Mouse (Mus musculus) frontal cortex, adult (tissue): ENCODE measurements around the gene Mafg.

Source experiments
- ATAC-seq: cut with Nextera tagmentation; 2 replicates; pipeline ENCODE4 v1.9.2; 2017; ENCODE audit warnings: mild to moderate bottlenecking, moderate library complexity, mixed read lengths; ENCODE audit not compliant: low TSS enrichment

Gene Mafg

DNA sequence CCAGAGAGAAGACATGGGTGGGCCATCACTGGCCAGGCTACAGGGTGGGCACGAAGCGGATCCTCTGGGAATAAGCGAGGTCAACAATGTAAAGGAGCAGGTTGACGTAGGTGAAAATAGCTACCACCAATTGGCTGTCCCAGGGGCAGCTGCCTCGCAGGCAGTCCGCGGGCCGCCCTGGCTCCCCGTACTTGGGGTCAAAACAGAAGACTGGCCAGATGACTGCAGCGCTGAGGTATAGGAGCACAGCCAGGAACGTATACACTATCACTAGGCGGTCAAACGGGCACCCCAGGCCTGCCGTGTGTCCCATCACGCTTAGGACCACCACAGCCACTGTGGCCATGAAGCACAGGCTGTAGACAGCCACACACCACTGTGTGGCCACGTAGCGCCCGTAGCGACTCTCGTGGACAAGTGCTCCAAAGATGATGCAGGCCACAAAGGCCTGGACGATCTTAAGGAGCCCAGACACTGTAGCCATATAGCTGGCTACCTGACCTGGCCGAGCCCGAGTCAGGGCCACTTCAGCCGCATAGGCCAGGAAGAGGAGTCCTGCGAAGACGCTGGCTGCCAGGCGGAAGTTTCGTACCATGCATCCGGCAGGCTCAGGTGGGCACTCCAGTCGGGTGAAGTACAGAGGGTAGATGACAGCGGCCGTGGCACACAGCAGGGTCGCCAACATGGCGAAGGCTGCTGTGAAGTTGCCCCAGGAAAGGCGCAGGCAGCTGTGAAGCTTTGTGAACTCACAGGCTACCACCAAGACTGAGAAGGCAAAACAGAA, 13.8 kb upstream of the Mafg start:
- no peak for ATAC-seq

DNA sequence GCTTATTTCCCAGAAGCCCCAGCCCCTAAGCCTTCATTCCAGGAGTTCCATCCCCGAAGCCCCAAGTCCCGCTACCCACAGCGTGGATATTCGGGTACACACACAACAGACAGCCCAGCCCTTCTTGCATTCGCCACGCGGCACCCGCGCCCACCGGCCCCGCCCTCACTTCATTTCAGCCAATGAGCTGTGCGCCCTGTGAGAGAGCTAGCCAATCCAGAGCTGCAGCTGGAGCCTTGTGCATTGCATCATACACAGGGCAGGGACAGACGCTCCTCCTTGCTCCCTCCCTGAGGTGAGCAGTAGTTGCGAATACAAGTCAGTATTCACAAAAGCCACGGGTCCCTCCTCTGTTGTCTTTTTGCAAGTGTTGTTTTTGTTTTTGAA, 10.2 kb upstream of the Mafg start, which contains the start of gene Pycr1:
Gene Pycr1 (minus strand): TSS at position 169 of the 387 bp plus-strand sequence.
- peak; percentile 99 for ATAC-seq

DNA sequence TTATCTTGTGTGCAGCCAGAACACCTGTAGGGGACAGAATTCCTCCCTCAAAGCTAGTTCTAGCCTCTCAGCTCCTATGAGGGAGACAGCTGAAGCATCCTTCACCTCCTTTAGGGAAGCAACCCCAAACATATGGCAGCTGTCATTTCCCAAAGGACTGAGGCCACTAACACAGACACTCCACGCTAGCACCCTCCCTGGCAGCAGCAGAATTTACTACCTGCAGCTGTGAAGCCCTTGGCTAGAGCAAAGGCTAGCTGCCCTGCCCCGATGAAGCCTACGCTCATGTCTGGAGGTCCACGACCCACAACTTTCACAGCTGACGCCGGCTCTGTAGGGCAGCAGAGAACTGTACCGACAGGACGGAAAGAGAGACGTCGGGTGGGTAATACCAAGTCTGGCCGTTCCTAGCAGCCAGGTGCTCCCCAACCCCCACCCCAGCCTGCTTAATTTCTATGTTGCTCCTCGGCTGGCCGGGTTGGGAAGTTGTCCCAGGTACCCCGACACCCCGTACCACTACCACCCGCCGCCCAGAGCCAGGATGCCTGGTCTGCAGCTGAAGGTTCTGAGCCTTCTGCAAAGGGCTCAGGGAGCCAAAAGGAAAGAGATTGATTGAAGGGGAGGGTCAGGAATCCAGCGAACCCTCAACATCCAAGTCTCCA, 9.7 kb upstream of the Mafg start:
- ATAC-seq: 0 out of 2 replicates have a peak, but pooled peaks have one; percentile 22

DNA sequence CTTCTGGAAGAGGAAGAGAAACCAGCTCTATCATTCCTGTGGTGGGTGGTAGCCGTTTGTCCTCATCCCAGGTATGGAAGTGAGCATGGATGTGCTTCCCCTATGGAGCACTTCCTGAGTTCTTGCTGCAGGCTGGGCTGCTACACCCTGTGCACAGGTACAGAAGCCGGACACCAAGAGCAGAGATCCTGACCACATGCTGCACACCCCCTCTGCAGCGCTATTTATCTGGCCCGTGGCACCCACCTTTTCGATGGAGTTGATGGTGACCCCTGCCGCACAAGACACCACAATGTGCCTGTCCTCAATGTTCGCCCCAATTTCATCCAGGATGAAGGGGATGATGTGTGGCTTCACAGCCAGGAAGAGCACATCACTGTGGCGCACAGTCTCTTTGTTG, 8.5 kb upstream of the Mafg start:
- ATAC-seq: no peak

DNA sequence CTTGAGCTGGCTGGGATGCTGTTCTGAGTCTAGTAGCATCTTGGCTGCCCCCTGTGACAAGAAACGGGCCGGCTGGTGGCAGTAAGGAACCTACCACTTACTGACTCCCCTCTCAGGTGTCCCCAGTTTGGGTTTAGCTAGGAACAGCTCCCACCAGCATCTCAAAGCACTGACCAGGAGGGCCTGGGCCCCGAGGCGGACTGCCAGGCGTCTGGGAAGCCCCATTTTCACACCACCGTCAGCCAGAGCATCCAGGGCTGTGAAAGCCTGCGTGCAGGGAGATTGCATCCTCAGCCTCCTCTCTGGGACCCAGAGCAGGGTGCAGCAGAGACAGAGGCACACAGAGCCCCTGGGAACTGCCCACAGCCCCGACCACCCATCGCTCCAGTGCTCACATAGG, 7.9 kb upstream of the Mafg start:
- ATAC-seq: no peak

DNA sequence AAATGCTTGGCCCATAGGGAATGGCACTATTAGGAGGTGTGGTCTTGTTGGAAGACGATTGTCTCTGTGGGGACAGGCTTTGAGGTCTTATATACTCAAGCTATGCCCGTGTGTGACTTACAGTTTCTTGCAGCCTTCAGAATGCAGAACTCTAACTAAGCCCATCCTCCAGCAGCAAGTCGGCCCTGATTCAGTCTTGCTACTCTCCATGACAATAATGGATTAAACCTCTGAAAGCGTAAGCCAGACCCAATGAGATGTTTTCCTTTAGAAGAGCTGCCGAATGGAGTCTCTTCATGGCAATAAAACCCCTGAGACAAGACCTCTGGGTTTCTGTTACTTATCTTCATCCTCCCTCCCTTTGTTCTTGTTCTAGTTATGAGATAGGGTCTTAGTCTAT, 1.4 kb upstream of the Mafg start:
- ATAC-seq: no peak

DNA sequence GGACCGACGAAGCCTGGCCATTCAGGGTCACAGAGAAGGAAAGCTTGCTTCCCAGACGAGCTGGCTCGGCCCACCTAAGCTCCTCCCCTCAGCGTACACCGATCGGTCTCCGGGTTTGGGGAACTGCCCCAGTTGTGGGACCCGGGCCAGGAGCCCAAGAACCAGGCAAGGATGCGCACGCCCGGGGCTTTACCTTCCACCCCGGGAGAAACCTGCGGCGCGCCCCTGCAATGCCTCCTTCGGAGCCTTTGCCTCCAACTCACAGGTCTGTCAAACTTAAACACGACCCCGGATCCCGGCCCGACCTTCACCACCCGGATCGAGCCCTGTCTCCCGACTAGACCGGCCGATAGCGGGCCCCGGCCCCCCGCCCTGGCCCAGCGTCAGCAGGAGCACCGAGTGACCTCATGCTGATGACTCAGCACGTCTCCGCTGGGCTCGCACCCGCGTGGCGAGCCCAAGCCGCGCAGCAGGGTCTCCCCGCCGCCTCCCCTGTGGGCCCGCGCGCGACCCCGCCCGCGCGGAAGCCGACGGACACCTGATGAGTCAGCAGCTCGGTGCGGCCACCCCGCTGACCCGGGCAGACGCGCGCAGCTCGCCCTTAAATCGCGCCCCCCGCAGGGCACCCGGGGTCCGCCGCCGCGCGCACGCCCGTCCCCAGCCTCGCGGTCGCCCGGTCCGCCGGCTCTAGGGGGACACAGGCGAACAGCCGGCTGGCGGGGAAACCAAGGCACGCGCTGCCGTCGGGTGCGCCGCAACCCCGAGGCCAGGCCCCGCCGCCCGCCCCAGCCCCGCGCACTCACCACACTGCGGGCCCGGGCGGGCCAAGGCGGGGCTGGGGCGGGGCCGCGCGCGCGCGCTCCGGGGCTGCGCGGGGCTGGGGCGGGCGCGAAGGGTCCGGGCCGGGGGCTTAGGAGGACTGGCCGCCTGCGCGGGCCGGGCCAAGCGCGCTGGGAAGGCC, 561 bp downstream of the Mafg start:
- peak; percentile 34 for ATAC-seq

DNA sequence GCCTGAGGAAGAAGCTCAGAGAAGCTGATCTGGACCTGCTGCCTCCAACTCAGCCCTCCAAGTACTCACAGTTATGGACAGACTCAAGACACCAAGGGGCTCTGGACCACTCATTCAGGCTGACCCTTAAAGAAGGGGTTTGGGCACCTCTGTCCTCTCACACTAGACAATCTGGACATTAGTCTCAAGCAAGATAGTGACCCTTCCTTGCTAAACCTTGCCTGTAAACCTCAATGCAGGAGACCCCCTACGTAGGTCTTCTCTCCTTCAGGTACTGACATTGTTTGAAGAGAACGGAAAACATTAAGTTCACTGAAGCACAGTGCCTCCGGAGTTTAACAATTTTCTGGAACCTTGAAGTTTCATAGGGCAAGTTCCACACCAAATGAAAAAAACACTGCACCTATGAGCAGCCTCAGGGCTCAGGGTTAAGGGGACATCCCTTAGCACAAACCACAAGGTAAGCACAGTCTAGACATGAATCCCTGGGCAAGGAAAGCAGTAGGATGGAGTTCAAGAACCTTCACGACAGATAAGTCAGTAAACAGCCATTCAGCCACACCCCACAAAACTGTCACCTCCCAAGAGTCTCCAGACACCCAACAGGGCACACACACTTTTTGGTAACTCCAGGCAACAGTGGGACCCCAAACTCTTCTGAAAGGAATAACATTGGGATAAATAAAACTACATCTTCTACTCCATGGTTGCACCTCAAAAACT, 1.5 kb downstream of the Mafg start:
- no peak for ATAC-seq

DNA sequence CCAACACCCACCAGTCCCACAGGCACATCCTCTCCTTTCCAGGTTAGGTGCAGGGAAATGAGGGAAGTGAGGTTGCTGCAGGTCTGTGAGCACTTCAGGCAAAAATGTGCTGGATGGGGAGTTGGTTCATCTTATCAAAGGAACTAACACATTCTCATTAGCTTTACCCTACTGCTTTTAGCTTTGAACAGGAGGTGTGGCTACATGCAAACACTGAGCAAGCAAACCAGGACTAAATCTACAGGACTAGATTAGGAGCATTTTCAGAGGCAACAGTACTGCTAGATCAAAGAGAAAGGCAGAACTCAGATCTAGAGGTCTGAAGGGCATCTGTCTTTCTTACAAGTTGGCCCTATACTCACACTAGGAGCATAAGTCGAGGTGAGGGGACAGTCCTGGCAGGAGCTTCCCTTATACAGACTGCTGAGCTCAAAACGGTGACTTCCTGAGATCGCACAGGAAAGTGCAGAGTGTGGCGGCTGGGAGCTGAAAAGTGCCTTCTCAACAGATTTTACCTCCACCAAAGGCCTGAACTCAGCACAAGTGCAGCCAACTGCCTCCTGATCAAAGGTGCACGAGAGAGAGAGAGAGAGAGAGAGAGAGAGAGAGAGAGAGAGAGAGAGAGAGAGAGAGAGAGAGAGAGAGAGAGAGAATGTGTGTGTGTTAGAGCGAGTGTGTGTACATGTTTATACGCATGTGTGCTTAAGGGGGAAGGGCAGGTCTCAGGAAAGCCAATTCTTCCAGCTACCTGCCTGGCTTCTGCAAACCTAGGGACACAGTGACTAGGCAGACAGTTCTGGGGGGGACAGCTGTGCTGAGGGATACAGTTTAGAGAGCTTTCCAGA, 2.3 kb downstream of the Mafg start:
- ATAC-seq: no peak

DNA sequence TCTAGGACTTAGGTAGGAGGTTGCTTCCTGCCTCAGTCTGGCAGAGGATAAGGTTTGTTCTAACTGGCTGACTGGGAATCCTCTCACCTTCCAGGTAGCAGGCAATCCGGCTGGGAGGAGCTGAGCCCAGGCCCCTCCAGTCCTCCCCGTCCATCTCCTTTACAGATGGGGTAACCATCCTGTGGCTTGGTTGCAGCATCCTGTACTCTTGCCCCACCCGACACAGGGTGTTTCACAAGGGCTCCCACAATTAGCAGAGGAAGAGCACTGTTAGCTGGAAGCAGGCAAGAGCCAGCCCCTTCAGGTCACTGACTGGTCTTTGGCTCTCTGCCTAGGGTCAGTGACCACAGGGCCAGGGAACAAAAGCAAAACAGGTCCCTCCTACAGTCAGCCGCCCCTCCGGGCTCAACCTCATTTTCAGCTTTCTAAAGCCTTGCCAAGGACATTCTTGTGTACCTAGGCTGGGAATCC, 3.0 kb downstream of the Mafg start:
- no peak for ATAC-seq

DNA sequence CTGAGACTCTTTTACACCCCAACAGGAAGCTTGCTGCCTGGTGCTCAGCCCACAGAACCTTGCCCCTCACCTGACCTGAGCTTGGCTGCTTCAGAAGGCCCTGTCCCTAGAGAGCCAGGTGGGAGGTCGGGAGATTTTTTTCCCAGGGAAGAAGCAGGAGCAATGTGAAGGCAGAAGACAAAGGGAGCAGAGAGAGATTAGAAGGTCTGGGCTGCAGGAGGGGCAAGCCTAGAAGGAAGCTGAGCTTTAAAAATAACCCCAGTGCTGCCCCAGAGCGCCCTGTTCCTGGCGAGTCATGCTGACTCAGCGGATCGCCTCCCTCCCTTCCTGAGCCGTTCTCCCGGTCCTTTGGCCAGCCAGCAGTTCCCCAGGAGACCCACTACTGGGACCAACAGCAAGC, 3.5 kb downstream of the Mafg start:
- ATAC-seq: no peak

DNA sequence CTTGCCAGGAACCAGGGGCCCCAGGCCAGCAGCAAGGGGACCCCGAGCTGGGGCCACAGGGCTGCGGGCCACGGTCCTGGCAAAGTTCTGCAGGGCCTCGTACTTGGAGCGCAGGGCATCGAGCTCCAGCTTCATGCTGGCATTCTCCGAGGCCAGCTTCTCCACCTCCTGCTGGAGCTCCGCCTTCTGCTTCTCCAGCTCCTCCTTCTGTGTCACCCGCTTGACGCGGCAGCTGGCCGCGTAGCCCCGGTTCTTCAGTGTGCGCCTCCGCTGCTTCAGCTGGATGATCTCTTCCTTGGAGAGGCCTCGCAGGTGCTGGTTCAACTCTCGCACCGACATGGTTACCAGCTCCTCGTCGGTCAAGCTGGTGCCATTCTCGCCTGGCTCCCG, 4.1 kb downstream of the Mafg start:
- ATAC-seq: no peak

DNA sequence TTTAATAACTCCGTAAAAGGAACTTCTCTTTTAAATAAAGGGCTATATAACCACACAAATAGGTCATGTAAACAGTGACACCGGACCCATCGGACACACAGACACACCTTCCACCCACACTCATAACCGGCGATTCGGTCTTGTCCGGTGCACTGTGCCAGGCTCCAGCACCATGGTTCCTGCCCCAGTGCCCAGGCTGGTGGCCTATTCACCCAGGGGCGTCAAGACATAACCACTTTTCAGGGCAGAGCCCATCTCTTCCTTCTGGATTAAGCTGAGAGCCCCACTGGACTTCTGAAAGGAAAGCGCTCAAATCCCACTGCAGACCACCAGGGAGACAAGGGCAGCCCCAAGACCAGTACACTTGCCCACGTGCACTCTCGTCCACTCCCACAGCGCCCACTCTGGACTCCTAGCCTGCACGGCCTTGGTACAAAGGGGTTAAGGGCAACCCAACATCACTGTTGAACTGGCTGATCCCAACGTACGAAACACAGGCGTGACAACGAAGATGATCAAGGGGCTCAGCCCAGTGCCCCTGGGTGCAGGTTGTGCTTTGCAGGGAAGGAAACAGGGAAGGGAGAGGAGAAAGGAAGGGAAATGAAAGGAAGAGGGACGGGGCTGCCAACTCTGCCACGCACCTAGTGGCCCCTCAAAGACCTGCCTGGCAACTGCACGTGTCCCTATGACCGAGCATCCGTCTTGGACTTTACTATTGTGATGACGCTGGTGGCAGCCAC, 4.6 kb downstream of the Mafg start:
- ATAC-seq: no peak

DNA sequence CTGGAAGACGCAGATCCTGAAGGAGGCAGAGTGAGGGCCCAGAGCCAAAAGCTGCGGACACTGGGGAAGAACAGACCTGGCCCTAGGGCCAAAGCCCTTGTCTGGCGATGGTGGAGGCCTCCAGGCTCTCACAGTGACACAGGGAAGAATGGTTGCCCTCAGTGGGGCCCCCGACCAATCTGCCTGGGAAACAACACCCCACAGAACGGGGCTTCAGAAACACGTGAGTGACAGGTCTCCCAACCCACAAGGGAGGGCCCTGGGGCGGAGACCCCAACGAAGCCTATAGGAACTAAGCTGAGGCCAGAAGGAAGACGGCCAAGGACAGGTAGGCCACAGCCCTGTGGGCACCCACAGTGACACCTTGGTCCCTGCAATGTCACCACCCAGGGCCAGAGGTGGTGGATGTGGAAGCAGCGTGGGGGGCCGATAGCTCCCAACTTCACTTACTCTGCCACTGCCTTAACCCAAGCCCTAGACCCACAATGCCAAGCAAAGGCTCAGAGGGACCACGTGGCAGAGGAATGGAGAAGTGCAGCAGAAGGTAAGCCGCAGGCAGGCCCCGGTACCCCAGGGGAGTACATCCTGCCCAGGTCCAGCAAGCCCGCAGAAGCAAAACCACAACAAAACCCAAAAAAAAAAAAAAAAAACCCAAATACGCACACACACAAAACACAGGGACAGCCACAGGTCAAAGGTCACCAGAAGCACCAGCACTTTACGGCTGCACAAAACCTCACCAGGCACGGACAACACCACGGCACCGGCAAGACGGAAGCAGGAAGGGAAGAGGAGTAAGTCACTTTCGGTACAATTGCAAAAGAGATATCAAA, 5.7 kb downstream of the Mafg start:
- ATAC-seq: no peak

DNA sequence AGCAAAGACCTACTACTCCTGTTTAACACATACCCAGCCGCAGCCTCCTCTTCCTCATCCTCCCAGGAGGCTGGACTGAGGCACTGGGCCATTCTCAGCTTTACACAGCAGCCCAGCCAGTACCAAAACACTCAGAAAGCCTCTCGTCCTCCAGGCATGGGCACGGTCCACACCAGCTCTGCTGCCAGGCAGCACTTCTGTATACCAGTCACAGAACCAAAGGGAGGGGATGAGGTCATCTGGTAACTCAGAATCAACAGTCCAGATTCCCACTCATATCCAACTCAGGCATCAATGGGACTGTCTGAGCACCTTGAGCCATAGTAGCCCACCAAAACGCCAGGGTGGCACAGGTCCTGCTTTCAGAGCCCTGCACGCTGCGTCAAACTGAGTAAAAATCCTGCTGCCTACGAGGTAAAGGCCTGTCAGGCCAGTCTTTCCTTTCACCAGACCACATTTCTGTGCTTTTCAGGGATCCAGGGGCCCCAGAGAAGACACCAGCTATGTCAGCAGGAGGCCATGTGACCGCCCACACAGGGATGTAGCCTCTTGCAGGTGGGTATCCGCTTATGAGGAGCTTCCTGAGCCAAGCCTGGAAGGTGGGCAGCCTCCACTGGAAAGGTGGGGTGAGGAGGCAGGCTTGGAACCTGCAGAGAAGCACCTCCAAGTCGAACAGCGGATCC, 6.5 kb downstream of the Mafg start:
- no peak for ATAC-seq

DNA sequence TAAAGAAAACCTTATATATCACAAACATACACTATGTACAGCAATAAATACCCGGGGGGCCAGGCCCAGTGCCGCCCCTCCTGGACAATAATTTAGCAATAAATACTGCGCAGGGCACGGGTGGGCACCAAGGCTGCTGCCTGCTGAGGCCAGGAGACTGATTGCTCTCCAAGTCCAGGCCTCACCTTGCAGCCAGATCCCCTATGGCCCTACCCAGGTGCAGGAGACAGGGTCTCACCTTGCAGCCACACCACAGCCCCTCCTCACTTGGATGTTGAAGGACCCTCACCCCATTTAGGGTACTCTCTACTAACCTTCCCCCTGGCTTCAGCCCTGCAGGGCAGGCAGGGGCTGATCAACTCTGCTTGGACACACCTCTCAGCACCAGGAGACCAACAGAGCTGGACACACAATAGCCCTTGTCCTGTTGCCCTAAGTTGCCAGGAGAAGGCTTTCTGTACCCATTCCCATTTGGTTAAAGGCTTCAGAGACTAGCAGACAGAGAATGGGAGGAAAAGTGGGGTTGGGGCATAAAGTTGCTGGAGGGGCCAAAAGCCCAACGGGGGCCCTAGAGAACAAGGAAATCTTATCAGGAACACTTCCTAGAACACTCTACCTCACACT, 8.1 kb downstream of the Mafg start, which contains the start of gene Sirt7:
Gene Sirt7 (minus strand): TSS at position 89 of the 624 bp plus-strand sequence.
- ATAC-seq: no peak

DNA sequence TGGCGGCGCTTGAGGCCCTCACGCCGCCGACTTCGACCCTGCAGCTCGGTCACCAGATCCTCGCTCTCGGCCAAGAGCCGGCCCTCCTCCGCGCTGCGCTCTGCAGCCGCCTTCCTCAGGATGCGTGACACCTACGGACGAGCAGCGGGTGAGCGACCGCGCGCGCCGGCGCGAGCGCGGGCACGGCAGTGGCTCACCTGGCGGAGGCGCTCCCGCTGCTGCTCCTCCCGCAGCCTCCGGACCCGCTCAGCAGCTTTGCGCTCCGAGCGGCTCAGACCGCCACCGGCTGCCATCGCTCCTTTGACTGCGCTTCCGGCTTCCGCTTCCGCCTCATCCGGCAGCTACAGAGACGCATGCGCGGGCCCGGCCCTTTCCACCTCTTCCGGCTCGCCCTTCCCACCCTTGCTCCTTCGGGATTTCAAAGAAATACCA, 8.7 kb downstream of the Mafg start:
- ATAC-seq: peak; percentile 86
